Mouse (Mus musculus) right cerebral cortex, postnatal 4 days (tissue): Measurements from ENCODE around the gene Nfia.

Source experiments
- DNase-seq: peaks from one replicate; pipeline ENCODE4 v3.0.0-alpha.2; 2022

The Nfia gene

DNA sequence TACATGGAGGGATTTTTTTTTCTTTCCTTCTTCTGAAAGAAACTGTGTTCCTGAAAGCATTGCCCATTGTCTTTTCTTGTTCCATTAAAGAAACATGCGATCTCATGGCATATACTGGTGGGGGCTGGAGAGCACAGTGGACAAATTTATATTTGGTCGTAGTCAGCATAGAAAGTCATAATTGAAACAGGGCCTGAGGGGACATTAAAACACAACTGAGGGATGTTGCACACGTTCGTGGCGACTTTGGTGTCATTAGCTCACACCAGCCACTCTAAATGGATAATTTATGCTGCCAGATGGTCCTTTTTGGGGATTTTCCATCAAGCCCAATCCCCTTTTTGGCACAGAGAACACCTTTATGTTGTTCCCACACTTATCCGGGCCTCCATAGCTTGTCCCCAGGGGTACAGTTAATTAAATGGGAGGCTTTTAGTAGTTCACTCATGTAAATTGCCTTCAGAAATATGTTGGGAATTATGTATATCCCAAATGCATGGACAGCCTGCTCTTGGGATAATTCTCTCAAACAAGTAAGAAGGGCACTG, 250.8 kb downstream of the Nfia start:
- no peak for DNase-seq

DNA sequence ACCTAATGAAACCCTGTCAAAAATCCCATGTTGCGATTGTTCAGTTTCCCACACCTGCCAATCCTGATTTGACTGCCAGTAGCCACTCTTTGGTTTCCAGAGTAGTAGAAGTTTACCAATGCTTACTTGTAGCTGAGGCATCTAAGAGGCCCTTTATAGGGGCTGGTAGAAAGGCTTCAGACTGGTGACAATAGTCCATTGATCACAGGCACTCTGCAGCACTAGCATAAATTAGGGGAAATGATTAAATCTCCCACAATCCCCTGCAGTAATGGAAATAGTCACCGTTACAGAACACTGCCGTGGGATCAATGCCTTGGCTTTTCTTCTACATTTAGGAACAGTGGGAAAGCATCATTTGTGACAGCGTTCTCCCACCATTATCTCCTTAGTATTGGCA, 254.9 kb downstream of the Nfia start:
- no peak for DNase-seq

- no peak for DNase-seq
Measured at GRCm38 (mm10) chr4:98031871-98032270, 259.3 kb downstream of the Nfia start.

DNA sequence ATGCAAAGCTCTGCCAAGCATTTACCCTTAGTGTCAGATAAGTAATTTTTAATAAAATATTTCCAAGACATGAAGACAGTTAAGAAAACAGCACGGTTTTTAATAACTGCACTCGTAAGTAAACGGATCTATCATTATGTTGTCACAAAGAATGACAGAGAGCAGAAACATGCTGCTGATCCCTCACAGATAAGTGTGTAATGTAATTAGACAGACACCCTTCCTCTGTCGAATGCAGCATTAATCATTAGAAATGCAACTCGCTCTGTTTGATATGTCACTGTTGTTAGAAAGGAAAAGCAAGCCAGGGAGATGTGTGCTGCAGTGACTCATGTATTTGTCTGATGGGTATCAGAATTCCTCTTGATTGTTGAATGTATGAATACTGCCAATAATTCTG, 259.8 kb downstream of the Nfia start:
- no peak for DNase-seq

DNA sequence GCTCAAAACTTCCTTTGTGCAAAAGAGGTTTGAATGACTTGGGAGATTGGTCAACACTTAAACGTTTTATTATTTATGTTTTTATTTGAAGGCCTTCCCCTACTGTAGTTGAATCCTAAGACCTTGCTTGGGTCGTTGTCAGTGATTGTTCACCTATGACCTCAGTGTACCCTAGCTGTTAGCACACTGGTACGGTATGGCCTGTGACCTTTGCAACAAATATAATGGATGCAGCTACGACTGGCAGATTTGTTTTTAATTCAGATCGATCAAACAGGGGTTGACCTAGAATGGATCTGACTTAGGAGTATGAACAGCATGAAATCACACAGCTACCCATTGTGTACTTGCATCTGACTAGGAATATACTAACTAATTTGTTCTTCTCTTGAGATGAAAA, 266.6 kb downstream of the Nfia start:
- DNase-seq = no peak

DNA sequence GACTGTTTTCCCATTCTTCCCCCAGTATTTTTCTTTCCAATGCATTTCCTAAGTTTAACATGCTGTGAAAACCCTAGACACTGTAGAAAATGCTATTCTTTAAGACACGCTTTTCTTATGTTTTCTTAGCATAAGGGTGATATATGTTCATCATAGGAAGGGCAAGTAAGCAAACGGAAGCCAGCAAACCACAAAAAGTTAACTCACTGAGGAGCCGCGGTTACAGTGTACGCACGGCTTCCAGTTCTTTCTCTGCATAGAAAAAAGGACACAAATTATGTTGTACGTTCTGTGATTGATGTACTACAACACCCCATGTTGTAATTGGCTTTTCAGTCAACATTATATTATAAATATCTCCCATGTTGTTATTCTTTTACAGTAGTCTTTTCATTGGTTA, 267.6 kb downstream of the Nfia start:
- no peak for DNase-seq

GRCm38 (mm10) chr4:98044611-98045010, 272.1 kb downstream of the Nfia start:
- no peak for DNase-seq

GRCm38 (mm10) chr4:98047369-98047768, 274.8 kb downstream of the Nfia start:
- DNase-seq = no peak

DNA sequence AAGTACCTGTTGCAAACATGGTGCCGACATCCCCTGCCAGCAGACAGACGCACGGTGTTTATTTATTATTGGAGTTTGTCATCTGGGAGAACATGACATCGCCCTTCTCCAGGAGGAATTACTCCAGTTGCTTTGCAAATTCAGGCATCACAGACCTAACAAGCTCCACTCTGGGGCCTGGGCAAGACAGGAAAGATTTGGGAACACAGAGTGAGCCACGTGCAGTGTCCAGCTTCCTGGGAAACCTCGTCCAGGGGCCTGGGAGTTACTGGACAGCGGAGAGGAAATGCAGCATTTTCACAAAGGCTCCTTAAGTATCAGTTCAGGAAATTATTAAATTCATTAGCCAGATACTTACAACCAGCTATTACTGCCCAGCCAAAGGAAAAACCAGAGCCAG, 277.1 kb downstream of the Nfia start:
- DNase-seq = no peak

DNA sequence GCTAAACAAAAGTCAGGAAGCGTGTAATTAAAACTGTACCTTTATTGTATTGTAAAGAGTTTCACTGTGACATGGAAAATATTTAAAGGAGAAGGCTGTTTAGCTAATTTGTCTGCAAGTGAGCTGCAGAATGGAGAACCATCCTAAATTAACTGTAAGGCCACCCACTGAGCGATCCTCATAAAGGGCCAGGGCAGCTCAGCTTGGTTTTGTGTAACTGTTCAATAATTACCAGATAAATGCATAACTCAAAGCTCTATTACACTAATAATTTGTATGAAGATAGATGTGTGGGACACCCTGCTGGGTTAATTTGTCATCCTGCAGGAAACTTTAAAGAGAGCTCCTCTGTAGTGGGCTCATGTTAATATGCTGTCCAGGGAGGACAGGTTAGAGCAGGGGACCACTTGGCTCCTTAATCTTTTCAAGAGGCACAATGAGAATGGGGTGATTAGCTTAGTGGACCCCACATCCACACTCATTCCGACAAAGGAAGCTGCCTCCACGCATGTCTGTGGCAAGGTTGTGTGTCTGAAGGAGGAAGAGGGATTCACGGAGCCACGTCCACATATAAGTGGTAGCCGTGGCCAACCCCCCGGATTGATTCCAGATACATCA, 277.6 kb downstream of the Nfia start:
- DNase-seq = no peak

GRCm38 (mm10) chr4:98050781-98051180, 278.2 kb downstream of the Nfia start:
- no peak for DNase-seq

GRCm38 (mm10) chr4:98051326-98051725, 278.8 kb downstream of the Nfia start:
- DNase-seq = no peak

DNA sequence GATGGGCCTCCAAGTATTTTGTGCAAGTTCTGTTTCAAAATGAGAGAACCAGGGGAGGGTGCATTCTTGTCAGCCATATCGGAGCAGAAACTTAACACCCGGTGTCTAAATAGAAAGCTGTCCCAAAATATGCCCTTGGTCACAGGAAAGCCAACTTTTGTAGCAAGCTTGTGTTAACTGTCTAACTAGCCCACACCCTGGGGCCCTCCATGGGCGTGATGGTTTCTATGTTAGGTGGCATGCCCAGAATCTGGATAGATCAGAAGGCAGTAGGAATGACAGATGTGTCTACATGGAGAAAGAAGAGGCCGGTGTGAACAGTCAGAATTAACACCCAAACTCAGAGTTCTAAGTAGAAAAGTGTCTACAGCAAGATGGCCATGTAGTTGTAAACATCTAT, 282.5 kb downstream of the Nfia start:
- DNase-seq = no peak

GRCm38 (mm10) chr4:98056396-98057020, 284.0 kb downstream of the Nfia start:
- no peak for DNase-seq

DNA sequence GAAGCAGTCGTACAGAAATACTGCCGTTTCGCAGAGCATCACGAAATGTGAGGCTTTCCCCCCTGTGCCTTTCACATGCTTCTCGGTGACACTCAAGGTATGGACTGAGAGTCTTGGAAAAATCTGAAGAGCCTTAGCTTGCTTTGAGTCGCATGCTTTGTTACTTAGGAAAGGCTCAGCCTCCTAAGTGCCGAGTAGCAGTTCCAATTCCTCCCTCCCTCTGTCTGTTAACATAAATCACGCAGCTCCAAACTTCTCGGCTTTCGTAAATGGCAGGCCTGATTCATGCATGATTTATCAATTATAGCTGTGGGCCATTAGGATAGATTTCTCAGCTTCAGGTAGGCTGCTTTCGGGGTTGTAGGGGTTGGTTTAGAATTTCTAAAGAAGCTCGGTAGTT, 284.7 kb downstream of the Nfia start:
- no peak for DNase-seq

DNA sequence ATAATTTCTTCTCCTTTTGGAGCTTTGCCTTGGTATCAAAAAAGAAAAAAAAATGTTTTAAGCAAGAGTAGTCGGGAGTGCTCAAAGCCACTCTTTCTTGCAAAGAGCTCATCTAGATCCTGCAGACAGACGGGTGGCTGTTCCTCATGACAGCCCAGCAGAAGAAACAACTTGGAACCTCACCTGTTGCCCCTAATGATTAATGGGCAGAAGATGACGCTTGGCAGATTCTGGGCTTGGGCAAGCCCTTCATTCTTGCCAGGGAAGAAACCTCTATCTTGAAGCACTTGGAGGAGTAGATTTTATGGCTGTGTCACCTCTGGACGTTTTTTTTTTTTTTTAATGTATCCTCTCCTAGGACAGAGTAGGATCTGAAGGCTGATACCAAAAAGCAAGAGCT, 285.2 kb downstream of the Nfia start:
- no peak for DNase-seq

- DNase-seq = no peak
Measured at GRCm38 (mm10) chr4:98058182-98058581, 285.6 kb downstream of the Nfia start.

- no peak for DNase-seq
Measured at GRCm38 (mm10) chr4:98060601-98061000, 288.1 kb downstream of the Nfia start.

DNA sequence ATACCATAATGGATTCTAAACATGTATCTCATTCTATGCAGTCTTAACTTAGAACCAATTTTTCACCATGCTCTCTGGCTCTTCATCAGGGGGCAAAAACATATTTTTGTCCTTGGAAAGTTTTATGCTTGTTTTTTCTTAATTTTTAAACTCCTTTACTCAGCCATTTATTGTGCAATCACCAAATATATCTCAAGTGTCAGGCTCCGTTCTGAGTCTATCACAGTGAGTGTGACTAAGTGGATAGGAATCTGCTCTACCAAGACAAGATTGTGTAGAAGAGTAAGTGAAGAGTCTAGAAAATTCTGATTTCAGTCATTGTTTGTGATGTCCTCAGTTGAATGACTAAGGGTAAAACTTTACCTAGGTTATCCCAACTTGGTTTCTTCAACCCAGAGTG, 288.6 kb downstream of the Nfia start:
- no peak for DNase-seq

GRCm38 (mm10) chr4:98063280-98063679, 290.7 kb downstream of the Nfia start:
- DNase-seq = no peak

GRCm38 (mm10) chr4:98076106-98076505, 303.6 kb downstream of the Nfia start:
- no peak for DNase-seq

- DNase-seq = no peak
Measured at GRCm38 (mm10) chr4:98076624-98077023, 304.1 kb downstream of the Nfia start.

- DNase-seq = no peak
Measured at GRCm38 (mm10) chr4:98080586-98080985, 308.1 kb downstream of the Nfia start.

GRCm38 (mm10) chr4:98081962-98082361, 309.4 kb downstream of the Nfia start:
- DNase-seq = no peak

DNA sequence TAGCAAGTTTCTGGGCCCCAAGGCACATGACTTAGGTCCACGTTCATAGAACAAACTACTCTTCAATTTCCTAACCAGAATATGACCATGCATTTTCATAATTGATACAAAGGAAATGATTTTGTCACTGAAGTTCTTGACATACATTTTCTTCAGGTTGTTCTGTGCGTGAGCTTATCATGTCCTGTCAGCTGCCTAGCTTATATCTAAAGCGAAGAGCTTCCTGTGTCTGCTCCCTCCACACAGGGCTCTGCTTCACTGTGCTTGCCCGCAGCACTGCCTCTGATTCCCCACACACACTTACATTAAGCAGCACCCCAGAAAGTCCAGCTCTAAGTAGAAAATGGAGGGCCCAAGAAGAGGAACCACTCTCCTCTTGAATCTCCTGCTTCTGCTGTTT, 310.0 kb downstream of the Nfia start:
- no peak for DNase-seq
